Mouse (Mus musculus) NIH3T3 (cell line): ENCODE measurements around the gene Edc4.
A peak's percentile ranks its signal among the peaks of the same experiment; 100 is the strongest.

ENCODE experiments used
- DNase-seq: peaks from one replicate; pipeline ENCODE4 v3.0.0-alpha.2; 2012; ENCODE audit warnings: low read depth

The Edc4 gene

DNA sequence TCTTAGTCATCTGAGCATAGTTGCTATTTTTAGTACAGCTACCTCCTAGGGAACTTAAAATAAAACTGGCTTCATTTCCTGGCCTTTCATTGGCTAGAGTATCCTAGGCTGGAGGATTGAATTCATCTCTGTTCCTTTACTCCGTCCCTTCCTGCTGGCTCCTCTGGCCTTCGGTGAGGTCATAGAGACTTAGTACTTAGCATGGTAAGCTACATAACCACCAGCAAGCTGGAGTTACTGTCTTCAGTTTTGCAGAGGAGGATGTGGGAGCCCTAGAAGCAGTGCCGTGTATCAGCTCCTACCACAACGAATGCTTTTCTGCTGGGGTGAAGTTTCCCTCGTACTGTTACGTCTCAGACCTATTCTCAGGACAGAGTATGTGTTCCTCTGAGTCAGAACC lies 6.4 kb upstream of the Edc4 start:
- peak; percentile 79 for DNase-seq

DNA sequence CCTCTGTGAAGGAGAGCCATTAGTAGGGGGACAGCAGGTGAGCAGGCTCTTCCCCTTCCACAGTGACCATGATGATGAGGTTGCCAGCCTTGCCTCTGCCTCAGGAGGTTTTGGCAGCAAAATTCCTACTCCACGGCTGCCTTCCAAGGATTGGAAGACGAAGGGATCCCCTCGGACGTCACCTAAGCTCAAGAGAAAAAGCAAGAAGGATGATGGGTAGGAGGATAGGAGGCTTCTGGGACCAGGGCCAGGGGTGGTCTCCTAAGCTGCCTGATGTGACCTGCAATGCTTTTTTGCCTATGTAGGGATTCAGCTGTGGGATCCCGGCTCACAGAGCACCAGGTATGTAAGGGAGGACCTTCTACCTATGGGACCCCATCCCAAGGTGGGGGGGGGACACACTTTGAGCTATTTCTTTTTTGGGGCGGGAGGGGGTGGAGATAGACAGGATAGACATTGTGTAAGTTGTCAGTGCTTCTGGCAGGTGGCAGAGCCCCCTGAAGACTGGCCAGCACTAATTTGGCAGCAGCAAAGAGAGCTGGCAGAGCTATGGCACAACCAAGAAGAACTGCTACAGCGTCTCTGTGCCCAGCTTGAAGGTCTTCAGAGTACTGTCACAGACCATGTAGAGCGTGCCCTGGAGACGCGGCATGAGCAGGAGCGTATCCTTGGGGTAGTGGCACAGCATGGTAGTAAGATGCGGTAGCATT lies 9.2 kb downstream of the Edc4 start:
- no peak for DNase-seq

- DNase-seq, result no peak
These were observed 10.2 kb downstream of the Edc4 start for GRCm38 (mm10) chr8:105890870-105891269.

DNA sequence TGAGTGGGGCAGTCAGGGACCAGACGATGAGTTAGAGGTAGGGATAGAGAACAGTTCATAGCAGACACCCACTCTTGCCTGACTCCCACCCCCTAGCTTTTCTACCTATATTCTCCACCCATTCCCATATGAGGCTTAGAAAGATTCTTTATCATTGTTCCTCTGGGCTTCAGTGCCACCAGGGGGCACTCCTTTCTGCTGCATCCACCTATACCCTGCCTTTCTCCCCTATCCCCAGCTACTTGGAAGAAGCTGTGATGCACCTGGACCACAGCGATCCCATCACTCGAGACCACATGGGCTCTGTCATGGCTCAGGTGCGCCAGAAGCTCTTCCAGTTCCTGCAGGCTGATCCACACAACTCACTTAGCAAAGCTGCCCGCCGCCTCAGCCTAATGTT lies 11.8 kb downstream of the Edc4 start:
- DNase-seq, result peak; percentile 61

DNA sequence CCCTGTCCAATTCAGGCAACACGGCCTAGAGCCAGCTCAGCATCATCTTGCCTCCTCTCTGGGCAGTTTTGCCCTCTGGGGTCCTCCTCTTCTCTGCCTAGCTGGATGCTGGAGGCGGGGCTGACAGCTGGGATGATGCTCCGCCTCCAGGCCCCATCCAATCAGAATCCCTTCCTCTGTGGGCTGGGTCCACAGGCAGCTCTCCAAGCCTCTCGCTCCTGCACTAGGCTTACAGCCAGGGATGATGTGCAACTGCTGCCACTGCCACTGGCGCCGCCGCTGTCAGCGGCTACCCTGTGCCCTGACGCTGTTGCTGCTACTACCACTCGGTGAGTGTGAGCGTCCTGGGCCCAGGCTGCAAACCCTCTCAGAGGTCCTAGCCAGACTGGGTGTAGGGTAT lies 12.7 kb downstream of the Edc4 start, which contains the start of gene Nrn1l:
Gene Nrn1l, plus strand, starts transcription at position 229 of the 400 bp plus-strand sequence.
- peak; percentile 65 for DNase-seq

DNA sequence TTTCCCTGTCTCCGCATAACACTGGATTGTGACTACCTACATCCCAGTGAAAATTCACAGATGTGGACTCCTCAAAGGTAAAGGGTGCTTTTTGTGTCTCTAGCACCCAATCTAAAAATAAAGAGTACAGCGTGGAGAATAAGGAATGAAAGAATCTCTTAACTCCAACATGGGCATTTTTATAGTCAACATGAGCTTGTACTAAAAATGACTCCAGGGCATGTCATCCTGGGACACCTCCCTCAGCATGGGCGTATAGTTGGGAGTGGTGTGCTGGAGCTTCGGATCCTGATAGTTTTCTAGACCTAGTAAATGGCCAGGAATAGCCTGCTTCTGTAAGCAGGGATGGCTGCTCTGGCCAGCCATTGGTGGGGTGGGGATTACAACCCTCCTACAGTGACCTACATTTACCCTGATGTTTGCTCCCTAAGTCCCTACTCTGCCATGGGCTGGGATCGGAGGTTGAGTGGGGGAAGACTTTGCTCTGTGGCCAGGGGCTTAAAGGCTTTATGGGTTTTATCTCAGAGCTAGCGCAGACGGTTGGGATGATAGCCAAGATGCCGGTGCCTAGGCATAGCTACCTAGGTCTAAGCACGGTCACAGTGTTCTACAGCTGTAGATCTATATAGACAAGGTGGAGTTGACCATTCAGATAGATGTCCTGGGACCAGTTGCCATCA lies 17.3 kb downstream of the Edc4 start:
- DNase-seq, result no peak

GRCm38 (mm10) chr8:105900180-105900940 lies 19.7 kb downstream of the Edc4 start, which contains the start of gene Pskh1:
TSS of gene Pskh1 (plus strand) at chr8:105900441.
- DNase-seq, result peak; percentile 98

- DNase-seq, result peak; percentile 26
These were observed 20.4 kb downstream of the Edc4 start for GRCm38 (mm10) chr8:105900941-105901616.

GRCm38 (mm10) chr8:105919390-105919789 lies 38.7 kb downstream of the Edc4 start:
- DNase-seq, result no peak

- peak; percentile 19 for DNase-seq
These were observed 44.4 kb downstream of the Edc4 start for GRCm38 (mm10) chr8:105925123-105925522.

DNA sequence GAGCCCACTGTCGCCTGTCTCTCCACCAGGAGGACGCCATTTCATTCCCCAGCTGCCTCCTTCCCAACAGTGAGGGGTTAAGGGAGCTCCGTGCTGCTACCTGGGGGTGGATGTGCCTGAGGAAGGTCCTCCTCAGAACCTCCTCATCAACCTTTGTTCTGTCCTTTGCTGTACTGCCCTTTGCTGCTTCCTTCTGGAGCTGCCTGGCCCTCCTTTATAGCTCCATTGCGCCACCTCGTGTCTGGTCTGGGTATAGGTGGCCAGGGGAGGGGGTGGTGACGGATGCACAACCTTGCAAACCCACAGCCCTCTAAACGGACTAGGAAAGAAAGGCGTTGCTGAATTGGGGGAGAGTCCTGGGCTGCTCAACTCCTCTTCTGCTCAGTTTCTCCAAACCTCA lies 49.9 kb downstream of the Edc4 start:
- DNase-seq, result peak; percentile 86

DNA sequence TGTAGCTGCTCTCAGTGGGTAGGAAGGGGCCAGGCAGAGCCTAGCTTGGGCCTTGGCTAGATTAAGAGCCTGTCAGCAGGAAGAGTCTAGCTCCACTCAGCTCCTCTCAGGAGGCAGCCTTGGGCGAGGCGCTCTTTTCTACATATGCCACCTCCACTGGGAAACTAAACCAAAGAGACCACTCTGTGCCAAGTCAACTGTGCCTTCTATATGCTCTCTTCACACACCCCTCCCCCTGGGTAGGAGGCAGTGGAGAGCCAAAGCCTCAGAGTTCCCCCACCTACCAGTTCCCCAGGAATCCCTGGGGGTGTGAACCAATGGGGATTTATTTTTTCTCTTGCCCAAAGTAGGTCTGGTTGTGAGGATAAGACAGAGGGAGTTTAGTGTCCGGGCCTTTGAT lies 50.6 kb downstream of the Edc4 start:
- DNase-seq, result no peak

DNA sequence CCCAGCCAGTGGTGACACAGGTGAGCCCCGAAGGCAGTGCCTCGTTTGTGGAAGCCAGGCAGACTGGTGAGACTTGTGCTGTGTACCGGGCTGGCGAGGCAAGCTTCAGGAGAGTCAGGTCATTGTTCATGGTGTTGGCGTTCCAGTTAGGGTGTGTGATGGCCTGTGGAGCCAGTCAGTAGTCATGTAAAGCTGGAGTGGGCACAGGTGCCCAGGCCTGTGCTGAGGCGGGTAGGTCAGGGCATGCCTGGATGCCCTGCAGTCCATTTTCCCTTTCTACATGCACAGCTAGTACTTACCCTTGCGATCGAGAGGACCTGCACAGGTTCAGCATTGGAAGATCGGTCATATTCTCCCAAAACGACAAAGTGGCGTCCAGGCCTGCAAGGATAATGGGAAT lies 51.8 kb downstream of the Edc4 start:
- DNase-seq, result no peak

DNA sequence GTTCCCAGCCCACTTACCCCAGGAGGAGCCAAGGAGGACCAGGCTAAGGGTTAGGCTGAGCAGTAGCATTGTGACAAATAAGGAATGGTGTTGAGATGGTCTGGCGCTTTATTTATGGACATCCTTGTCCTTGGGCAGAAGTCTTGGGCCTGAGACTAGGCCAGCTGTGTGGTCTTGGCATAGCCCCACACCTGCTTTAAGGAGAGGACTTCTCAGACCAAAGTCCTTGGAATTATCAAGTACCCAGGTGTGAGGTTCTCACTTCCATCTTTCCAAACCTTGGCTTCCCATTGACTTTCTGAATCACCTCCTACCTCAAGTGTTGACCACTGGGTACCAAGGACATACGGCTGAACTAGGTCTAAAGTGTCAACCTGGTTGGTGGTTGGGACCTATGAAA lies 53.1 kb downstream of the Edc4 start, which contains the start of gene Ctrl:
Gene Ctrl, minus strand, starts transcription at position 101 of the 400 bp plus-strand sequence.
- no peak for DNase-seq

GRCm38 (mm10) chr8:105935105-105935504 lies 54.4 kb downstream of the Edc4 start:
- no peak for DNase-seq

- DNase-seq, result no peak
These were observed 55.4 kb downstream of the Edc4 start for GRCm38 (mm10) chr8:105935863-105936603.

GRCm38 (mm10) chr8:105936866-105937475 lies 56.3 kb downstream of the Edc4 start:
- DNase-seq, result peak; percentile 90

DNA sequence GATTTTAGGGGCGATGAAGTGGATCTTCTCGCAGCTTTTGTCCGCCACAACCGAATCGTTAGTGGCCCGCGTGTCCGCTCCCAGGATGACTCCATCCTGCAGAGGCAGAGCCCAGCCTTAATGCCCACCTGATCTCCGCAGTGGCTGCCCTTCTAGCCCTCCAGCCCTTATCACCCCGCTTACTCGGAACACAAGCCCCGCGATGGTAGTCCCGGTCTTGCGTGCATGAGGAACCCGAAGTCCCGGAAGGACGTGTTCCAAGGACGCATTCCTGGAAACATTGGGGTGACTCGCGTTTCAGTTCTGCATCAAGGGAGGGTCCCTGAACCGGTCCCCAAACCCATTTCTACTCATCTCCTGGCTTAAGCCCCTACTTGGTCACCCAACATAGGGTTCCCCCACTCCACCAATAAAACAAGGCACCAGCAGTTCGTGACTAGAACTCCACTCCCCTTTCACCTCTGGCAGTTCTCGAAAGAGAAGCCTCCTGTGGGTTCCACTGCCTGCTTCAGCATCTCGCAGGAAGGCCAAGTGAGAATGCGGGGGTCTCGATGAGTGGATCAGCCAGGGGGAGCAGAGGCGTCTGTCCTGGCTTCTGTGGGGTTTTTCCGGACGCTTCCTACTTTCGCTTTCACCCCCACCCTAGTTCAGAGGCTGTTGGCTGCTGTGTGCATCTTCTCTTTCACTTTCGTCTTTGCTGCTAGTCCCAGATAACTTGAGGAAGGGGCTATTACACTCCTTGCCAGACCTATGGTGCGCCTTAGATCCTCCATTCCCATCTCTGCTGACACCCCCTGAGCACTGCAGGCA lies 57.0 kb downstream of the Edc4 start:
- DNase-seq, result peak; percentile 49

GRCm38 (mm10) chr8:105938306-105938669 lies 57.6 kb downstream of the Edc4 start, which contains the start of gene Psmb10:
TSS of gene Psmb10 (minus strand) at chr8:105938444.
- peak; percentile 56 for DNase-seq

DNA sequence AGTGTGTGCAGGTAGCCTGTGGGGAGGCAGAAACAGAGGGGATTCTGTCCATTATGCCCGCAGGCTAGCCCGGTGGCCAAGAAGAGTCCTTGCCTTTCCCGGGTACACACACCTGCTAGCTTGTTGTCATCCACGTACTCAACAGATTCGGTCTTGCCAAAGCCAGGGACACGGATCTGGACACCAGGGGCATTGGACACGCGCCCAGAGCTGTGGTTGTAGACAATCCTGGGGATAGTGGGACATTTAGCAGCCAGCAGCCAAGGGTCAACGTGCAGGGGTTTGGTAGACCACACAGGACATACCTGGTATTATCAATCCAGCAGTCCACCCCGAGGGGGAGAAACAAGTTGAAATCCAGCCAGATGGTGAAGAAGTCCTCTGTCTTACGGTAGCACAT lies 61.3 kb downstream of the Edc4 start:
- no peak for DNase-seq
